ENCODE assay signal across 8 mouse cellular contexts in genomic region chr16:44242633-44243032, GRCm38 (mm10).
DNase-seq lines count a peak whose midpoint lies in the region; ATAC-seq and TF ChIP-seq lines count a peak whose summit lies in the region.

No protein-coding gene starts in this region.

- H3K27ac ChIP-seq in heart, embryonic 12.5 days (ENCODE audit: poor library complexity, severe bottlenecking), result no peak overlapping the region
- no peak overlapping the region for H3K27ac ChIP-seq in intestine, postnatal 0 days (ENCODE audit: low read depth, low read length)
- no peak overlapping the region for H3K27ac ChIP-seq in midbrain, embryonic 11.5 days (ENCODE audit: low read depth, low read length)

- H3K4me3 ChIP-seq in heart, embryonic 12.5 days, result no peak overlapping the region
- no peak overlapping the region for H3K4me3 ChIP-seq in intestine, postnatal 0 days (ENCODE audit: low read depth, low read length)
- H3K4me3 ChIP-seq in midbrain, embryonic 11.5 days (ENCODE audit: low read depth, low read length), result no peak overlapping the region

- no peak overlapping the region for H3K9ac ChIP-seq in heart, embryonic 12.5 days
- H3K9ac ChIP-seq in intestine, postnatal 0 days (ENCODE audit: low read depth, low read length), result no peak overlapping the region
- H3K9ac ChIP-seq in midbrain, embryonic 11.5 days (ENCODE audit: low read length), result no peak overlapping the region

- H3K27me3 ChIP-seq in heart, embryonic 12.5 days (replicated peaks), result no peaks in the 10 kb centered on the region
- H3K27me3 ChIP-seq in intestine, postnatal 0 days (replicated peaks; ENCODE audit: control insufficient read depth, insufficient read depth, low read length), result no peaks in the 10 kb centered on the region
- no peaks in the 10 kb centered on the region for H3K27me3 ChIP-seq in midbrain, embryonic 11.5 days (ENCODE audit: control insufficient read depth, insufficient read depth, low read length)

- intact Hi-C loops in left cerebral cortex, postnatal 36 days (cut with DNase I), result loop anchor here (1.0 kb wide), 1 partner anchor 120 kb away; no protein-coding TSS in a partner anchor

- H3K4me2 ChIP-seq in heart, embryonic 12.5 days, result no peak overlapping the region
- no peak overlapping the region for H3K4me2 ChIP-seq in intestine, postnatal 0 days (replicated peaks; ENCODE audit: low read depth)
- H3K4me2 ChIP-seq in midbrain, embryonic 11.5 days, result no peak overlapping the region

- ATAC-seq in heart, embryonic 12.5 days (ENCODE audit: insufficient number of reproducible peaks, low FRiP score), result no peak
- no peak for ATAC-seq in intestine, postnatal 0 days
- peak; percentile 78; the same call in 1 of the 2 replicates for ATAC-seq in midbrain, embryonic 11.5 days (ENCODE audit: low FRiP score)

- TF ChIP-seq CTCF in intestine, postnatal 0 days (IDR thresholded peaks at IDR 0.05; ENCODE audit: low read depth), result peak; percentile 92

- peak; percentile 96 for DNase-seq in heart, adult 11 months
- DNase-seq in cerebellum, postnatal 10 days, result peak; percentile 90 to 92
- DNase-seq in gastrocnemius, adult 8-10 months (ENCODE audit: low spot score in 2 of 2), result peak; percentile 63 to 70
- peak; percentile 56 to 66 for DNase-seq in left cerebral cortex, postnatal 36 days (ENCODE audit: low spot score in 2 of 2)
- DNase-seq in midbrain, embryonic 11.5 days (ENCODE audit: low spot score, missing footprints), result peak; percentile 98
- DNase-seq in right cerebral cortex, postnatal 14 days, result peak; percentile 59

- WGBS in heart, embryonic 12.5 days, result 7% methylated on average over 1 of the region's 1 CpGs
- 0% methylated on average over 1 of the region's 1 CpGs for WGBS in intestine, postnatal 0 days
- WGBS in midbrain, embryonic 11.5 days, result 3% methylated on average over 1 of the region's 1 CpGs

- no peaks in the 10 kb centered on the region for H3K36me3 ChIP-seq in heart, embryonic 12.5 days
- no peaks in the 10 kb centered on the region for H3K36me3 ChIP-seq in intestine, postnatal 0 days (ENCODE audit: control insufficient read depth, insufficient read depth)
- no peaks in the 10 kb centered on the region for H3K36me3 ChIP-seq in midbrain, embryonic 11.5 days (ENCODE audit: control insufficient read depth, insufficient read depth, low read length)

- H3K9me3 ChIP-seq in heart, embryonic 12.5 days (replicated peaks), result no peaks in the 10 kb centered on the region
- H3K9me3 ChIP-seq in intestine, postnatal 0 days (ENCODE audit: control insufficient read depth), result no peaks in the 10 kb centered on the region
- no peaks in the 10 kb centered on the region for H3K9me3 ChIP-seq in midbrain, embryonic 11.5 days (ENCODE audit: control insufficient read depth, low read length)

- peaks cover 16% of the 10 kb centered on the region for H3K4me1 ChIP-seq in heart, embryonic 12.5 days (replicated peaks)
- no peaks in the 10 kb centered on the region for H3K4me1 ChIP-seq in intestine, postnatal 0 days (replicated peaks; ENCODE audit: control insufficient read depth, insufficient read depth, low read length)
- H3K4me1 ChIP-seq in midbrain, embryonic 11.5 days (ENCODE audit: control insufficient read depth, insufficient read depth, low read length), result no peaks in the 10 kb centered on the region
